Mouse (Mus musculus) adrenal gland, postnatal 36 days (tissue): Measurements from ENCODE around the gene Atp5j. TPM values are rescaled to one million over a fixed set of nuclear protein-coding genes. Genes with fewer than 3 reads are reported as not detected.

Experiments used
- DNase-seq, 2 experiments: peaks; one replicate each; pipeline ENCODE4 v3.0.0; 2021; ENCODE audit warnings: mixed read lengths in 1 of 2
- total RNA-seq, 2 experiments: library from RNA; stranded (reverse); gene quantifications; 2 replicates each; pipeline ENCODE4 v1.2.3; 2021

Gene Atp5j
- total RNA-seq, 2 experiments from 2014 or later: 463 to 544 TPM

DNA sequence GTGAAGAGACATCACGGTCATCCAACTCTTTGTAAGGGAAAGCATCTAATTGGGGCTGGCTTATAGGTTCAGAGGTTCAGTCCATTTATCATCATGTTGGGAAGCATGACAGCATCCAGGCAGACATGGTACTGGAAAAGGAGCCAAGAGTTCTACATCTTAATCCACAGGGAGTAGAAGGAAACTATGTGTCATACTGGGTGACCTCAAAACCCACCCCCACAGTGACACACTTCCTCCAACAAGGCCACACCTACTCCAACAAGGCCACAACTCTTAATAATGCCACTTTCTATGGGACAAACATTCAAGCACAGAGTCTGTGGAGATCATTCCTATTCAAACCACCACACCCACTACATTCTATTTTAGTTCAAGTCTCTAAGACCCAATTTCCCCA is 25.2 kb downstream of the Atp5j start:
- no peak for DNase-seq

- DNase-seq: no peak
Observed at GRCm38 (mm10) chr16:84807874-84808273, 27.6 kb downstream of the Atp5j start.

- no peak for DNase-seq
Observed at GRCm38 (mm10) chr16:84806175-84806574, 29.2 kb downstream of the Atp5j start.

DNA sequence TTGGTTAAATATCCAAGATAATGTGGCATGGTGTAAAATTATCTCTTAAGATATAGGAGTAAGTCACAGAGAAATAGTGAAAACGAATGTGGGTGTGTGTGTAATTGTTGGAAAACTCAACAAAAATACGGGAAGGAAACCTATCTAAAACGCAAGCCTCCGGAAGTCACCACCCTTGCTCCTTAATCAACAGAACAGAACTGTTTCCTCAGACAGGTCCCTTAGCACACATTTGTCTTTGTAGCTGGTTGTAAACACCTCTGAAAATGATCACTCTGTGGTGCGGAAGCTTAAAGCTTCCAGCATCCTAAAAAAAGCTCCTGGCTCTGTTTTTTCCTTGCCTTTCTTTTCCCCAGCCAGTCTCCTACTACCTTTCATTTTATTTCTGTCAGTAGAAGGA is 30.6 kb downstream of the Atp5j start:
- DNase-seq: peak in 1 of 2 experiments; percentile 6

DNA sequence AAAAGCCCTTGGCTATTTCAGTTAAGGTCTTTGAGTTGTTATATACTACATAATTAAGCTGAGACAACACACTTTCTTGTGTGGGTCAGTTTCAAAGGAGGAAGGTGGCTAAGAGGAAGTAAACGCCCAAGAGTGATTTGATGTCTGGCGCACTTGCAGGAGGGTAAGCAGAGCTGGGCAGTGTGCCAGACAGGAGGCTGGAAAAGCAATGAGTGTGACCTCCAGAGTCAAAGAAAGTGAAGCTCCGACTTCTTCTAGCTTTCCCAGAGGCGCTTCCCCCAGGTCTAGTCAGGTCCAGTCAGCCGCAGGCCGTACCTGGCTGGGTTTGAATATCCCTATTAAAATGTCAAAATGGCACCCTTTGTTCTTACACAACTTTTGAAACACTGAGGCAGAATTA is 33.2 kb downstream of the Atp5j start:
- DNase-seq: peak; percentile 73 to 77

GRCm38 (mm10) chr16:84800038-84800437 is 35.4 kb downstream of the Atp5j start:
- no peak for DNase-seq

DNA sequence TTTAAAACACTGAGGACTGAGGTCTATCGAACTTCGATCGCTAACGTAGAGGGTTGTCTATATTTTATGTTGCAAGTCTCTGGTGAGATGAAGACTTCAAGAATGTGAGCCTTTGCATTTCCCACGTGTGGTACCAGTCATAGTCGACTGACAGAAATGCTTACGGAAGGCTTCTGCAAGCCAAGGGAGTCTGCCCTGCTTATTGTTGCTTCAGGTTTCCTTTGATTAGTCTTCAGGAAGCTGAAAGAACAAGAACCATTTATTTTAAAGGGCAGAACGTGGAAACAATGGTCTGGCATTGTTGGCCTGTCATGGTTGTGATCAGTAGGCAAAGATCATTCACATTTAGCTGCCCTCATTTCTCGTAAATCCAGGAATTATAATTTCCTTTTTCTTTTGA is 38.7 kb downstream of the Atp5j start:
- DNase-seq: no peak

DNA sequence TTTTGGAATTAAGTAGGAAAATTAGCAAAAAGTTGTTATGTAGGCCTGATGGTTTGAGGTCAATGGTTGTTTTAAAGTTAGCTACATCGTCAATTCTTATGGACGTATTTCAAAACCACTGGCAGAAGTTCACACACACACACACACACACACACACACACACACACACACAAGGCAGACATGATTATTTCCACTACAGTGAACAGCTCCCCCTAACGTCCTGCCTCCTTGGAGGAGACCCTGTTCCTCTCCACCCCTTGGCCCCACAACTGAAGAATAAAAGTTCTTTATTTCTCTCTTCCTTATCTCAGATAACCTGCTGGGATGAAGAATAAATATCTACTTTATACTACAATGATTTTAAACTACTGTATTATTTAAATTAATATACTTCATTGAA is 40.1 kb downstream of the Atp5j start:
- no peak for DNase-seq

DNA sequence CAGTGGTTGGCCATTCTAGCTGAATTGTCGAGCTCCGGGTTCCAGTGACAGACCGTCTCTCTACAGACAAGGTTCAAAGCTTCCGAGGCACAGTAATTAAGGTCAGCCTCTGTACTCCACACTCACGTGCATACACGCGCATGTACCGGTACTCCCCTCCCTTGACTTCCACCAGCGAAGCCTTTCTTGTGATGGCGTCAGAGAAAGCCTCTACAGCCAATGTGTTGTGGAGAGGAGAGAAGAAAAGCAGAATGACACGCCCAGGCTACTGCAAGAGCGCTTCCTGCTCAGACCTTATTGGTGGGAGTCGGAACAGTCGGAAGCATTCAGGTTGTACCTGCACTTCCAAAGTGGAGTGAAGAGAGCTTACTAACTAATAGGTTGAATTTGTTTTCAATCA is 42.0 kb downstream of the Atp5j start:
- no peak for DNase-seq

DNA sequence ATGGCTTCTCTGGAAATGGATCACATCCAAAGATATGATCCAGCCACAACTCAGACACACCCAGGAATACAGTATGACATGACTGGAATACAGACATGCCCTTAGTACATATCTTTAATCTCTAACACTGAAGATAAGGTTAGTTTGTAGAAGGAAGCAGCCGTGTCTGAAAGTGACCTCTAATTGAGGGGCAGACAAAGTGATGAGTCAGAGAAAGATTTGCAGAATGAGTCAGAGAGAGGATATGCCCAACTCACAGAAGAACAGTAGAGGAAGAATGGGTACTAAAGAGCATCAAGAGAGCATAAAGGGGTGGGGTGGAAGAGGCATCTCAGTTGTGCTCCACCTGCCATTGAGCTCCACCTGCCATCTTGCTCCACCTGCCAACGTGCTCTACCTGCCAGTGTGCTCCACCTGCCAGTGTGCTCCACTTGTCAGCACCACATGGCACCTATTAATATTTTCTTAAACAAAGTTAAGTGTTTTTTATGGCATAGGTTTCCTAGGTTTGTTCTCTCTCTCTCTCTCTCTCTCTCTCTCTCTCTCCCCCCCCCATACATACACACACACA is 44.7 kb downstream of the Atp5j start:
- DNase-seq: no peak

DNA sequence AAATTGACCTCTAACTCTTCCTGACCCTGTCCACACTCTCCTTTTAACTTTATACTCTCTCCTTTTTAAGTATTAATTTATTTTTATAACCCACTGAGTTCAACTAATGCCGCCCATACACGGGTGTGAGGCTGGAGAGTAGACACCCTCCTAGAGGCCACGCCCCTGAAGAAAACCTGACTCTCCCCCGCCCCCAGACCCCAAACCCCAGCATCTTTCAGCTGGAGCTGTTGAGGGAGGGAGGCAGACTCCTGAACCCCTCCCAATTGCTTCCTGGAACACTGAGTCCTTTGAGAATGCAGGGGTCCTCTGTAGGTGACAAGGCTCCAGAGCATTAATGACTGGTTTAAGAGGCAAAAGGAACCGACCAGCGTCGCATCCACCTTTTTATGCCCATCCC is 50.5 kb downstream of the Atp5j start:
- DNase-seq: no peak

- DNase-seq: no peak
Observed at GRCm38 (mm10) chr16:84783279-84783678, 52.1 kb downstream of the Atp5j start.

GRCm38 (mm10) chr16:84779718-84780117 is 55.7 kb downstream of the Atp5j start:
- no peak for DNase-seq

- no peak for DNase-seq
Observed at GRCm38 (mm10) chr16:84778861-84779630, 56.4 kb downstream of the Atp5j start.

GRCm38 (mm10) chr16:84778431-84778830 is 57.0 kb downstream of the Atp5j start:
- DNase-seq: no peak

Other genes starting within 250 kb of the Atp5j start
- gene Mrpl39, start 99.9 kb downstream of the Atp5j start, total RNA-seq: 10 to 100 TPM; 42.7 to 43.0 TPM
- 10 to 100 TPM in 1 of 2 experiments, 1 to 10 TPM in 1; 9.0 to 12.6 TPM for gene Jam2, start 61.5 kb downstream of the Atp5j start, total RNA-seq
- 10 to 100 TPM; 37.7 to 46.1 TPM for gene Gabpa, start 700 bp downstream of the Atp5j start, total RNA-seq